ENCODE assay signal across 7 mouse cellular contexts in the genomic region with DNA sequence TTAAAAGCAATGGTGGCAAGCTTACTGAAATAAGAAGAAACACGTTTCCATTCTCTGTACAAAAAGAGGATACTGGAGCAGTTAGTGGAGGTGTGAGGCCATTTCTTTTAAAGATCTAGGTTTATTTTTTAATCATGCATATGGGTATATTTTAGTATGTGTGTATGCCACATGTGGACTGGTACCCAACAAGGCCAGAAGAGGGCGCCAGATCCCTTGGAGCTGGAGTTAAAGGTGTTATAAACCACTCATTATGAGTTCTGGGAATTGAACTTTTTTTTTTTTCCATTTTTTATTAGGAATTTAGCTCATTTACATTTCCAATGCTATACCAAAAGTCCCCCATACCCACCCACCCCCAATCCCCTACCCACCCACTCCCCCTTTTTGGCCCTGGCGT. TPM values are rescaled to one million over a fixed set of nuclear protein-coding genes. Genes with fewer than 3 reads are reported as not detected.
A peak's percentile ranks its signal among the peaks of the same experiment; 100 is the strongest.
DNase-seq lines count a peak whose midpoint lies in the region; ATAC-seq and TF ChIP-seq lines count a peak whose summit lies in the region.
"Not testable (repeated sequence)": the region's sequence is repeated elsewhere in the genome, so short reads cannot be mapped to it uniquely, and the experiment has no call there.

No protein-coding gene starts in this region.

- not testable (repeated sequence) for TF ChIP-seq EP300 in stomach, postnatal 0 days (optimal IDR thresholded peaks at IDR 0.05)

- peak; percentile 66 for TF ChIP-seq CTCF in E14TG2a.4 (conservative IDR thresholded peaks at IDR 0.05; ENCODE audit: low read length)
- peak; percentile 45 for TF ChIP-seq CTCF in lung, embryonic 14.5 days (IDR thresholded peaks at IDR 0.05; ENCODE audit: low read depth)
- peak; percentile 63 for TF ChIP-seq CTCF in stomach, postnatal 0 days (IDR thresholded peaks at IDR 0.05; ENCODE audit: low read depth)

- H3K27ac ChIP-seq in lung, embryonic 14.5 days (ENCODE audit: low read depth); stomach, postnatal 0 days (replicated peaks): not testable (repeated sequence)

- not testable (repeated sequence) for H3K27me3 ChIP-seq in E14TG2a.4 (ENCODE audit: insufficient read depth, low read length); lung, embryonic 14.5 days (ENCODE audit: insufficient read depth, low read length); stomach, postnatal 0 days (ENCODE audit: control insufficient read depth, insufficient read depth, low read length)

- 77% methylated on average over 3 of the region's 3 CpGs for WGBS in lung, embryonic 14.5 days
- WGBS in stomach, postnatal 0 days, result 72% methylated on average over 3 of the region's 3 CpGs

- not testable (repeated sequence) for H3K9ac ChIP-seq in lung, embryonic 14.5 days; stomach, postnatal 0 days (ENCODE audit: low read length)

- not testable (repeated sequence) for H3K4me2 ChIP-seq in lung, embryonic 14.5 days; stomach, postnatal 0 days (replicated peaks; ENCODE audit: low read depth)

- DNase-seq in adrenal gland, postnatal 10 days, result peak; percentile 47
- peak; percentile 54 for DNase-seq in embryo, embryonic 10 days (ENCODE audit: low spot score)
- peak; percentile 39 for DNase-seq in heart, postnatal 4 days
- peak; percentile 60 to 61 for DNase-seq in kidney, postnatal 4 days
- peak; percentile 44 for DNase-seq in lung, embryonic 14.5 days
- peak; percentile 54 for DNase-seq in stomach, postnatal 0 days (ENCODE audit: low spot score)

- not testable (repeated sequence) for H3K9me3 ChIP-seq in E14TG2a.4 (ENCODE audit: low read length); lung, embryonic 14.5 days (ENCODE audit: low read depth, low read length); stomach, postnatal 0 days (ENCODE audit: control insufficient read depth, low read length)

- ATAC-seq in lung, embryonic 14.5 days (ENCODE audit: insufficient read depth); stomach, postnatal 0 days (ENCODE audit: low FRiP score, low TSS enrichment): not testable (repeated sequence)

- not testable (repeated sequence) for H3K4me1 ChIP-seq in E14TG2a.4 (replicated peaks; ENCODE audit: low read depth, low read length); lung, embryonic 14.5 days (ENCODE audit: insufficient read depth); stomach, postnatal 0 days (replicated peaks; ENCODE audit: control insufficient read depth, insufficient read depth)

- H3K4me3 ChIP-seq in E14TG2a.4 (replicated peaks; ENCODE audit: low read length); lung, embryonic 14.5 days (ENCODE audit: low read depth, low read length); stomach, postnatal 0 days (ENCODE audit: low read depth, low read length): not testable (repeated sequence)

- H3K36me3 ChIP-seq in E14TG2a.4 (ENCODE audit: insufficient read depth, low read length); lung, embryonic 14.5 days (ENCODE audit: insufficient read depth); stomach, postnatal 0 days (ENCODE audit: control insufficient read depth, insufficient read depth, low read length): not testable (repeated sequence)

RNA-seq across cellular contexts. Expression of gene BC048403, which starts 27.6 kb away (rescaled TPM):
- total RNA-seq in adrenal gland, postnatal 10 days (2021), result 1 to 10 TPM; 7.0 to 7.6 TPM
- total RNA-seq in heart, postnatal 4 days (2021), result 1 to 10 TPM; 2.7 to 2.9 TPM
- polyA plus RNA-seq in lung, embryonic 14.5 days (2014; fragmentation: Nextera tagmentation; extraction: Ambion mirVana), result 3.4 and 4.3 TPM in 2 replicates
- 2.4 and 2.7 TPM in 2 replicates for polyA plus RNA-seq in stomach, postnatal 0 days (2015; fragmentation: Nextera tagmentation; extraction: Ambion mirVana)
